Mouse (Mus musculus): ENCODE results near the gene Gpat2. TPM values are rescaled to one million over a fixed set of nuclear protein-coding genes. Genes with fewer than 3 reads are reported as not detected.

The Gpat2 gene
- not detected in 2 replicates for polyA plus RNA-seq (2012; ENCODE audit: insufficient read depth, insufficient read length, missing spikeins)

DNA sequence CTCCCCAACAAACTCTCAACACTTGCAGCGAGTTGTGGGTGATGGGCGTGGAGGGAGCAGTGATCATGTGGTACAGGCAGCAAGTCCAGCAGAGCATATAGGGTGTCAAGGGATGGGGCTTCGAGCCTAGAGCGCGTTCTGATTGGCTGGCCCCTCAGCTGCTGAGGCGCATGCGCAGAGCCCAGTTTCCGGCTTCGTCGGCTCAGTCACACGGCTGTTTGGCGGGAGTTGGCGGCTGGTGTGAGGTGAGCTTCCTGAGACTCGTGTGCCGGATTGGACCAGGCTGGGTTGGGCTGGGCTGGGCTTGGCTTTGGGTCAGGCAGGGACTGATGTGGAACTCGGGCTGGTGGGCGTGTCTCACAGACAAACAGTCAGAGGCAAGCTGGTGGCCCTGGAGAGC, at the start of gene Gpat2:
TSS of gene Gpat2 (plus strand) at position 223 of the 400 bp plus-strand sequence.
- Histone ChIP-seq H3K27ac (replicated peaks; ENCODE audit: low read depth, low read length) (no peak within 1 kb of the TSS), H3K4me3 (ENCODE audit: insufficient read depth, low read depth, low read length) (no peak within 1 kb of the TSS), H3K4me1 (ENCODE audit: control insufficient read depth, insufficient read depth, insufficient read length, low read length) (no peaks in the 10 kb centered on the region)

DNA sequence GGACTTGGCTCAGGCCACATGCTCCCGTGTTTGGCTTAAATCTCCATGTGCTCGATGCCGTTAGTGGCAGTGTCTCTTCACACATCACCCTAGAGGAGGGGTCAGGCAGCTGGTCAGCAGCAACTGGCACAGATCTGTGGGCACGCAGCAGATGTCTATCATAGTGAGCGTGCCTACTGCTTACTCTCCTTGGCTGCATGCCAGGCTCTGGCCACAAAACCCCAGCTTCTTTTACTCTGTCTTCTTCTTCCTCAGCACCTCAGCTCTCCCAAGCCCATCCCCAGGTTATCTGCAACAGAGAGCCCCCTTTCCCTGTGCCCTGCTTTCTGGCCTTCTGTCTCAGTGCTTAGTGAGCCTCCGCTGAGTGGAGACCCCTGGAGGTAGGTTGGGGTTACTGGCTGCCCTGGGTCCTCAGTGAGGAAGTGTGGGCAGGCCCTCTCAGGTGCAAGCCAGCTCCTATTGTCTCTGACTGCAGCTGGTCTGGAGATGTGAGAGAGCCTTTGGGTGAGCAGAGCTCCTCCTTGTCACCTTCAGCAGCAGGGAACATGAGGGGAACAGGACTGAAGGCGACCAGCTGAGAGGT, 49.1 kb upstream of the Gpat2 start:
- Histone ChIP-seq H3K27ac (replicated peaks; ENCODE audit: low read depth, low read length) (no peak overlapping the region), H3K4me1 (ENCODE audit: control insufficient read depth, insufficient read depth, insufficient read length, low read length) (no peaks in the 10 kb centered on the region)

DNA sequence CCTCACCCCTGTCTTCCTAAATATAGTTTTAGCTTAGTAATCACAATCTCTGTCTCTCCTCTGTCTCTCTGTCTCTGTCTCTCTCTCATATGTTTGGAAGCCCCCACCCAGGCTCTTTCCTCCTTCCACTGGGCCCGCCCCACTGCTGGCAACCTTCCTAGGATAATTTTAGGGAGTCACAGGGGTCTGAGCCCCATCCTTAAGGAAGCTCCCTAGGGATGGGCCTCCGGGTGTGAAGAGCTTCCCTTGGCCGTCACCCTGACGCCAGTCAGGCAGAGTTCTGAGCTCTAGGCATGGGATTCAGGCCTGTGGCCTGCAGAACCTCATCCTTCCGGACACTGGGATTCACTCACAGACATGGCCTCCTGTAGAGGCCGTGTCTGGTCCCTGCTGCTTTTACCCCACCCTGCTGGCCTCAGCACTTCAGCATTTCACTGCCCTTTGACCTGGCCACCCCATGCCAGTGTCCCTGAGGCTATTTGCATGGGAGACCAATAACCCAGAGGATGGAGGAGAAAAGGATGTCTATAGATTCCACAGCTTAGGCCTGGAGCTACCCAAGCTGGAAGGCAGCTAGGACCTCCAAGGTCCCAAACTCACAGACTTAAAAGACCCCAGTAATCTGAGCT, 48.5 kb upstream of the Gpat2 start:
- H3K4me1 ChIP-seq (ENCODE audit: control insufficient read depth, insufficient read depth, insufficient read length, low read length): no peaks in the 10 kb centered on the region
- no peak overlapping the region for H3K27ac ChIP-seq (replicated peaks; ENCODE audit: low read depth, low read length)
- no peak overlapping the region for H3K4me3 ChIP-seq (ENCODE audit: insufficient read depth, low read depth, low read length)

More for the DNA sequence above, 49.1 kb upstream of the Gpat2 start:
- no peak overlapping the region for H3K4me3 ChIP-seq (ENCODE audit: insufficient read depth, low read depth, low read length)

DNA sequence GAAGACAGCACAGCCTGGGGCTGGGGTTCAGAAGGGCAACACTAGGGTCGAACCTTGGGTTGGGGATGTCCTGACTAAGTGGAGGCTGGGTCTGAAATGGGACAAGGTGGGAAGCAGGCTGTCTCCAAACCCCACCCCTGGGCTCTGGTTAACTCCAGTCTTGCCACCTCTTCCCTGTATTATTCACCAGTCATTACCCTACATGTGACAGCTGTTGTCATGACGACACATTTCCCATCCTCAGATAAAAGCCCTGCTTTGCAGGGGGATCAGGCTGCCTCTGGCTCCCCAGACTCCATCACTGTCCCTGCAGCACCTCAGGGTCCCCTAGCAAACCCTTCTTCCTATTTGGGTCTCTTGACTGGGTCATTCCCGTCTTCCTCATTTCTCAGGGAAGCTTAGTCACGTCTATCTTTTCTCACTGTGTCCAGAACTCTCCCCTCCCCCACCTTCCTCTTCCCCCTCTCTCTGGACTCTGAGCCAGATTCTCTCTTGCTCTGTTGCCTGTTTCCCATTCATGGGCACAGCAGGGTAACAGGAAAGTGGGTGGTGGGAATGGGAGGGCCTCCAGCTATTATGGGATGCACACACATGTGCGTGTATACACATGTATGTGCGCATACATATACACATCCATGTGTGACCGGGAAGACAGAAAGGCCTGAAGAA, 46.9 kb upstream of the Gpat2 start:
- Histone ChIP-seq H3K4me3 (ENCODE audit: insufficient read depth, low read depth, low read length) (no peak overlapping the region), H3K4me1 (ENCODE audit: control insufficient read depth, insufficient read depth, insufficient read length, low read length) (no peaks in the 10 kb centered on the region), H3K27ac (replicated peaks; ENCODE audit: low read depth, low read length) (no peak overlapping the region)

DNA sequence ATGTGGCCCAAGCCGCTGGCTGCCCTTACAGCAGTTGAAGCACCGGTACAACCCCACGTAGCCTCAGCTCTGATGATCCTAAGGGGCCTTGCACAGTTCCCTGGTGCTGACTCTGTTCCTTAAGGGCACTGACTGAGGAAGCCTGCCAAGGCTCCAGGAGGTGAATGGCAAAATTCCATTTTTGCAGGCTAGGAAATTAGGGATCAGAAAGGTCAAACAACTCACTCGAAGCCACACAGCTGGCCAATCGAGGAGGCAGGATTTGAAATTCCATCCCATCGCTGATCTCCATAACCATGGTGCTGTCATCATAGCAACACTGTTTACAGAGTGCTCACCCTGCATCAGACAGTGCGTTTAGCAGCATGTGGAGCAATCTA, 46.4 kb upstream of the Gpat2 start:
- no peak overlapping the region for H3K27ac ChIP-seq (replicated peaks; ENCODE audit: low read depth, low read length)
- no peaks in the 10 kb centered on the region for H3K4me1 ChIP-seq (ENCODE audit: control insufficient read depth, insufficient read depth, insufficient read length, low read length)
- H3K4me3 ChIP-seq (ENCODE audit: insufficient read depth, low read depth, low read length): no peak overlapping the region

DNA sequence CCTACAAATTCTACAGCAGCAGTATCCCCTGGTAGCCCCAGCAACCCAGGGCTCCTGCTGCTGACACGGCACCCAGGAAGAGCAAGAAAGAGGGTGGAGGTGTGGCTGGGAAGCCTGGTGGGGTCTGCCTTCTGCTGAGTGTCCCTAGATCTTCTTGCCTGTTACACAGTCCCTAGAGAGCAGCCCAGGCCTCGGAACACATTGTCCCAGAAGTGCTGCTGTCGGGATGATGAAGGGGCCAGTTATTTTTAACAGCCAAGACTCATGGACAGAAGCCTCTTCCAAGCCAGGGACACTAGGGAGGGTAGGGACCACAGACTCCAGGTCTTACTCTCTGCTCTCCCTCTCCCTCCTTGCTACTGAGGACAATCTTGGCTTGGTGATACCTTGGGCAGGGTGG, 45.7 kb upstream of the Gpat2 start:
- H3K27ac ChIP-seq (replicated peaks; ENCODE audit: low read depth, low read length): no peak overlapping the region
- H3K4me3 ChIP-seq (ENCODE audit: insufficient read depth, low read depth, low read length): no peak overlapping the region
- no peaks in the 10 kb centered on the region for H3K4me1 ChIP-seq (ENCODE audit: control insufficient read depth, insufficient read depth, insufficient read length, low read length)

DNA sequence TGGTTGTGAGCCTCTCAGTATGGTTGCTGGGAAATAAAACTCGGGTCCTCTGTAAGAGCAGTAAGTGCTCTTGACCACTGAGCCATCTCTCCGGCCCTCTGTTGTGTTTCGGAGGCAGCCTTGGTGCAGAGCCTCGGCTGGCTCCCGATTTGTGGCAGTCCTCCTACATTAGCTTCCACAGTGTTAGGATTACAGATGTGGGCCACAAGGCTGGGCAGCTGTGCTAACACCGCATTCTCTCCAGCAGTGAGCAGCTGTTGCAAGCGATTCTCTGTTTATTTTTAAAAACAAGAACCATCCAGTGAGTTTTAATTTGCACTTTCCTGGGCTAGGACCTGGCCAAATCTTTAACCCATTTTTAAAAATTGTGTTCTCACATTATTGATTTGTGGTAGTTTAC, 41.1 kb upstream of the Gpat2 start:
- Histone ChIP-seq H3K27ac (replicated peaks; ENCODE audit: low read depth, low read length) (no peak overlapping the region), H3K4me3 (ENCODE audit: insufficient read depth, low read depth, low read length) (no peak overlapping the region), H3K4me1 (ENCODE audit: control insufficient read depth, insufficient read depth, insufficient read length, low read length) (no peaks in the 10 kb centered on the region)

DNA sequence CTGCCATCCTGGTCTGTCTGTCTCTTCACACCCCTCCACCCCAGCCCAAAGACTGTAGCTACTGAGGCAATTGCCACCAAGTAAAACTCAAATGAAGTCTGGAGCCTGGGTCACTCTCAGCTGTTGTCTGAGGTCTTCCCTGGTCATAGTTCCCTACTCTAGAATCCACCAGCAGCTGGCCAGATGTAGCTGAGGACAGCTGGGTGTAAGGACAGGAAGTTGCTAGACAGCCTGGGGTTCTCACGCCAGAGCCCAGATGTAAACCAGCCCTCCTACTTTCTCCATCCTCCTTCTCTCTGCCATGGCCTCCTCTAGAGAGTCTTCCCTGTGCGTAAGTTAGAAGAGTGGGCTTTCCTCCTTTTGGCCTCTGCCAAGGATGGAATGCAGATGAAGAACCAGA, 37.5 kb upstream of the Gpat2 start:
- Histone ChIP-seq H3K4me3 (ENCODE audit: insufficient read depth, low read depth, low read length) (no peak overlapping the region), H3K4me1 (ENCODE audit: control insufficient read depth, insufficient read depth, insufficient read length, low read length) (no peaks in the 10 kb centered on the region), H3K27ac (replicated peaks; ENCODE audit: low read depth, low read length) (no peak overlapping the region)

DNA sequence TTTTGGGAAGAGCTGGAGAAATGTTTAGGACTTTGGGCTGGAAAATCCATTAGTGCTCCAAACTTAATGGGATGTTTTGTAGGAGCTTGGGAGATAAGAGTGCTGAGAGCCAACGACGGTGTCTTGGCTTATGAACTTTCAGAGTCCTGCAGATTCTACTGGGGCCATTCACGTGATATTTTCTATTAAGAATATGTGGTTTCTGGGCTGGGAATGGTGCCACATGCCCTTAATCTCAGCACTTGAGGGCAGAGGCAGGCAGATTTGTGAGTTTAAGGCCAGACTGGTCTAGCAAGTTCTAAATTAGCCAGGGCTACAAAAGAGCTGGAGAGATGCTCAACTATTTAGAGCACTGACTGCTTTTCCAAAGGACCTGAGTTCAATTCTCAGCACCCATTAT, 34.6 kb upstream of the Gpat2 start:
- Histone ChIP-seq H3K4me3 (ENCODE audit: insufficient read depth, low read depth, low read length) (no peak overlapping the region), H3K27ac (replicated peaks; ENCODE audit: low read depth, low read length) (no peak overlapping the region), H3K4me1 (ENCODE audit: control insufficient read depth, insufficient read depth, insufficient read length, low read length) (no peaks in the 10 kb centered on the region)

DNA sequence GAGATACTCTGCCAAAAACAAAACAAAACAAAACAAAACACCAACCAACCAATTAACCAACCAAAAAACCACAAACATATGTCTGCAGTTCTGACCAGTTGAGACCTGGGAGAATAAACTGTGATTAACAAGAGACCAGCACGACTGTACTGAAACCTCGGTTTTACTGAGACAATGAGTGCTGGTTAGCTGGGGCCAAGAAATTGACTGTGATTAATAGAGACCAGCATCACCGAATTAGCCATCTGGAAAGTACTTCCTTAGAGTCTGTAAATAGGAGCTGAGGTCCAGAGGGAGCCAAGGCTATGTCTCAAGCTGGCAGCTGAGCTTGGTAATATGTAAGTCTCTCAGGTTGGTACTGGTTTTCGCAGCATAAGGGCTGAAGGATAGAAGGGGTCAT, 34.2 kb upstream of the Gpat2 start:
- no peak overlapping the region for H3K27ac ChIP-seq (replicated peaks; ENCODE audit: low read depth, low read length)
- H3K4me3 ChIP-seq (ENCODE audit: insufficient read depth, low read depth, low read length): no peak overlapping the region
- H3K4me1 ChIP-seq (ENCODE audit: control insufficient read depth, insufficient read depth, insufficient read length, low read length): no peaks in the 10 kb centered on the region

DNA sequence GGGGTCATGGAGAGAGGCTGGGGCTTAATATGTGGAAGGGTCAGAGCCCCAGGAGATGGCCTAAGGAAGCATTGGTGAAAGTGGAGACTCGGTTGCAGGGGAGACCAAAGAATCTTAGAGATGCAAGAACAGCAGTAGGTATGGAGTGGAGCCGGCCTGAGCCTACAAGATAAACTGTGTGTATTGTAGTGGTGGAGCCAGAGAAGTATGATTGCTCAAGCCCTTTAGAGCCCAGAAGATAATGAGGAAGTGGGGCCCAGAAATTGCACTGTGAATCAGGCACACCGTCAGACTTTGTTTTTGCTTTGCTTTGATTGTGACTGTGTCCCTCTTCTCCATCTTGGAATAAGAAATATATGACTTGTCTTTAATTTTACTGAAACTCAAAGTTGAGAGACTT, 33.7 kb upstream of the Gpat2 start:
- no peaks in the 10 kb centered on the region for H3K4me1 ChIP-seq (ENCODE audit: control insufficient read depth, insufficient read depth, insufficient read length, low read length)
- no peak overlapping the region for H3K4me3 ChIP-seq (ENCODE audit: insufficient read depth, low read depth, low read length)
- H3K27ac ChIP-seq (replicated peaks; ENCODE audit: low read depth, low read length): no peak overlapping the region

DNA sequence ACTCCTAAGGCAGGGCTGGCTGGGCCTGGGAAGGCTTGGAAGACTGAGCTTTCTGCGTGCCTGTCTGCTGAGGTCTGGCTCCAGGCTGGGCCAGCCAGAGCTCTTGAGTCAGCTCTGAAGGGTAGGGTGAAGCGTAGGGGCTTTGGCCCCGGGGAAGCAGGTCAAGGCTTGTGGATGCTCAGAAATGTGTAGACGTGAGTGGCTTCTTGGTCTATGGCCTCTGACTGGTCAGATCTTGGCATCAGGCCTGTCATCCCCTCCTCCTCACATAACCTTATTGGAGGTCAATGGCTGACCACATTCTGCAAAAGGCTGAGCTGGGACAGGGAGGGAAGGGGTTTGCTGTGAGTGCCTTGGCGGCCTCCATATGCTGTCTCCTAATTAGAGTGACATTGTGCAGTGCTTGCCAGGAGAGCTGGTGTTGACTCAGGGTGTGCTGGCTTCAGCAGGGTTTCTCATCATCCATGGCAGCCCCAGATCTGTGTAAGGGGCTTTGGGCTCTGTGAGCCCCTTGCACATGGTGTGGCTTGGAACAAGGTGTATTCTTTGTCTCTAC, 30.3 kb upstream of the Gpat2 start:
- H3K4me3 ChIP-seq (ENCODE audit: insufficient read depth, low read depth, low read length): no peak overlapping the region
- H3K27ac ChIP-seq (replicated peaks; ENCODE audit: low read depth, low read length): no peak overlapping the region
- no peaks in the 10 kb centered on the region for H3K4me1 ChIP-seq (ENCODE audit: control insufficient read depth, insufficient read depth, insufficient read length, low read length)

DNA sequence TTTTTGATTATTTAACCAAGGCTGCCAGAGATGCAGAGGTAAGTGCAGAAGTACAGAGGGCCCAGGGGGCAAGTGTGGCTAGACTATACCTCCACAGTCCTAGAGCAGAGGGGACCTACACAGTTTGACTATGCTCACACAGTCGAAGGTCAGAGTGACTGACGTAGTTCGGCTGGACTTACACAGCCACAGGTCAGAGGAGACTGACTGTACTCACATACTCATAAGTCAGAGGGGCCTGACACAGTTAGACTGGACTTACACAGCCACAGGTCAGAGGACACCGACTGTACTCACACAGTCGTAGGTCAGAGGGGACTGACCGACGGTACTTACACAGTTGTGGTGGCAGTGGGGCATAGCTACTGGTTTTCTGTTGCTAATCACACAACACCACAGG, 26.3 kb upstream of the Gpat2 start:
- Histone ChIP-seq H3K4me1 (ENCODE audit: control insufficient read depth, insufficient read depth, insufficient read length, low read length) (no peaks in the 10 kb centered on the region), H3K27ac (replicated peaks; ENCODE audit: low read depth, low read length) (no peak overlapping the region), H3K4me3 (ENCODE audit: insufficient read depth, low read depth, low read length) (no peak overlapping the region)

DNA sequence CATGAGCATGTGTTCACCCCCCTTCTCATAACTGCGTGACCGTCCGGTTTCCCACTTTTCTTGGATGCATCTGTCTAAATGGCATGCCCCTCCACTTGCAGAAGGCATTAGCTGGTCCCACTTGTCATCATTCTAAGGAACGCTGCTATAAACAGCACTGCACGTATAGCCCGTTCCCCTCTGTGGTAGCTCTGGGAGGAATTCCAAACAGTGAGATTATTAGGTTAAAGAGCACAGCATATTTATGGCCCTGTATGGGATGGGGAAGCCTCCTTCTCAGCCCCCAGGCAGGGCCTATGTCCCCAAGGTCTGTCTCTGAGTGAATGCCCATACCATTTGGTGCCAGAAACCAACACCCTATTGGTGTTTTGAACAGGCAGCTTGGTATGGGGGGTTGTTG, 13.9 kb upstream of the Gpat2 start:
- Histone ChIP-seq H3K4me1 (ENCODE audit: control insufficient read depth, insufficient read depth, insufficient read length, low read length) (no peaks in the 10 kb centered on the region), H3K27ac (replicated peaks; ENCODE audit: low read depth, low read length) (no peak overlapping the region), H3K4me3 (ENCODE audit: insufficient read depth, low read depth, low read length) (no peak overlapping the region)

DNA sequence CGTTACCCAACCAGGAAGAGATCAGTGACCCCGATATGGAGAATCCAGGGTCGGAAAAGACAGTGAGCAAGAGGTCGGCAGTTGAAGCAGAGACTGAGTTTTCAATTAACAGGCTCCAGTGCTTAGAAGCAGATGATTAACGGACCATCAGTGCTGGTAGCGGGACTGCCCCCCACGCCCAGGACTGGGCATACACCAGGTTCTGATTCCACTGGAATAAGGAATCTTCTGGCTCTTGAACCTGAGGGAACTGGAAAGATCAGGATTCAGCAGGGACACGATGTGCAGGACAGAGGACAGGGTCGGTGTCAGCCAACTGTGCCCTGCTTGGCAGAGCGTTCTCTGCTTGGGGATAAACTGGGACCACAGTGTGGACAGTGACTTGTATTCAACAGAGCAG, 9.2 kb upstream of the Gpat2 start:
- H3K4me1 ChIP-seq (ENCODE audit: control insufficient read depth, insufficient read depth, insufficient read length, low read length): no peaks in the 10 kb centered on the region
- no peak overlapping the region for H3K27ac ChIP-seq (replicated peaks; ENCODE audit: low read depth, low read length)
- no peak overlapping the region for H3K4me3 ChIP-seq (ENCODE audit: insufficient read depth, low read depth, low read length)

DNA sequence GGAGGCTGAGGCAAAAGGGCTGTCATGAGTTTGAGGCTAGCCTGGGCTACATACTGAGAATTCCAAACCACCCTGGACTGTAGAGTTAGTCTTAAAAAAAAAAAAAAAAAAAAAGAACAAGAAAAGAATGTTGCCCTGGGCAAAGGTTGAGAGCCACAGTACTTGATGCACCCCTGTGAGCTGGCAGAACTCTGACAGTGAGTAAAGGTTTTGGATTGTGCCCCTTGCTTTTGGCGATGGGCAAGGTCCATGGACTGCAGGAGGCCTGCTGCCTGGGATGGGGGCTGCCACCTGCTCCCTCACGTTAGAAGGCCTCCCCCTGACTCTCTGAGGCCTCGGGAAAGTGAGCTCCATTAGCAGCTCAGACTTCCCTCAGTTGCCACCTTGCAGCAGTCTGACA, 8.3 kb upstream of the Gpat2 start:
- Histone ChIP-seq H3K27ac (replicated peaks; ENCODE audit: low read depth, low read length) (no peak overlapping the region), H3K4me3 (ENCODE audit: insufficient read depth, low read depth, low read length) (no peak overlapping the region), H3K4me1 (ENCODE audit: control insufficient read depth, insufficient read depth, insufficient read length, low read length) (no peaks in the 10 kb centered on the region)
